Mouse (Mus musculus): ENCODE results near the gene Zic2. TPM values are rescaled to one million over a fixed set of nuclear protein-coding genes. Genes with fewer than 3 reads are reported as not detected.
A peak's percentile ranks its signal among the peaks of the same experiment; 100 is the strongest.

The Zic2 gene
- polyA plus RNA-seq, 1 experiment from 2014 or later = 7.3 TPM

DNA sequence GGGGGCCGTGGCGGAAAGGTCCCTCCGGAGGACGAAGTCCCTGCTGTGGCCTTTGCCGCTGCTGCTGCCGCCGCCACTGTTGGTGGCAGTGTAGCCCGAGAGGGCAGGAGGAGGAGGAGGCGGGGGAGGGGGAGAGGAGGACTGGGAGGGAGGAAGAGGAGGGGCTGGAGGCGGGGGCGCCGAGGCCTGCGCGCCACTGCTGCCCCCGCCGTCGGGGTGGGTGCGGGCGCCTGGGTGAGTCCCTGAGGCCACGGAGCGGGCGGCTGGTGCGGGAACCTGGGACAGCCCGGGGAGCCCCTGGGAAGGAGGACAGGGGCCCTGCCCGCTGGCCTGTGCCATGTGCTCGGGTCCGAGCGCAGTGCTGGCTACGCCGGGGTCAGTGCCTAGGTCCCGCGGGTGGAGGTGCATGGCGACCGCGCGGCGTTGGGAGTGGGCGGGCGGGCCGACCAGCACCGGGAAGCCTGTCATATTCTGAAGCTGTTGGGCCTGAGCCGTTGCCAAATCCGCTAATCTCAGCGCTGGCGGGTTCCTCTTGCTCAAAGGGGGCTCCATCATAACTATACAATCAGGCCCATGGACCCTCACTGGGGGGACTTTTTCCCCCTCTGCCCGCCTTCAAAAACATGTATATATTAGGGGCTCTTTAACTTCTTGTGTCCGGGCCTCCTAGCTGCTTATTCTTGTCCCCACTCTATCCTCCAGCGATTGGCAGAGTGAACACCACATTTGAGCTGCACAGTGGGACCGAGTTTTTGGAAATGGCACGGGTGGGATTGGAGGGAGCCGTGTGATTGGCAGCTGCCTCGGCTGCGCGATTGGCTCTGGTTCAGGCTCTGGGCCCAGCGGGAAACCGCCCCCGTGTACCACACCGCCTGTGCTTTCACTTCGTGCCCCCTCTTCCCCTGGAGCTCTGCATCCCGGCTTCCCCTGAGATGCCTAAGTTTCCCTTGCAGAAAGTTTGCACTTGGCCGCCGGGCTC lies 10.2 kb upstream of the Zic2 start, which contains the start of gene Zic5:
TSS of gene Zic5 (minus strand) at position 915 of the 979 bp plus-strand sequence.
- H3K4me1 ChIP-seq (ENCODE audit: control insufficient read depth, insufficient read depth, low read length) = peaks cover 7% of the 10 kb centered on the region; the same call in 1 of the 2 replicates
- H3K4me2 ChIP-seq (ENCODE audit: low read length) = peak within 1 kb of the TSS; percentile 77
- H3K27ac ChIP-seq (ENCODE audit: low read depth, low read length) = peak within 1 kb of the TSS; percentile 97
- peak within 1 kb of the TSS; percentile 62 for H3K4me3 ChIP-seq (ENCODE audit: low read depth, low read length)
- ATAC-seq (peak; percentile 79), DNase-seq (ENCODE audit: low spot score) (peak; percentile 91)
- peaks cover 37% of the 10 kb centered on the region for H3K27me3 ChIP-seq (replicated peaks; ENCODE audit: control insufficient read depth, insufficient read depth, low read length)
- H3K9me3 ChIP-seq (replicated peaks; ENCODE audit: control insufficient read depth, low read length) = no peaks in the 10 kb centered on the region
- peak within 1 kb of the TSS; percentile 91 for H3K9ac ChIP-seq (ENCODE audit: low read length)
- under 1% methylated on average over 46 of the region's 62 CpGs for WGBS
- H3K36me3 ChIP-seq (ENCODE audit: control insufficient read depth, insufficient read depth, low read length) = no peaks in the 10 kb centered on the region

DNA sequence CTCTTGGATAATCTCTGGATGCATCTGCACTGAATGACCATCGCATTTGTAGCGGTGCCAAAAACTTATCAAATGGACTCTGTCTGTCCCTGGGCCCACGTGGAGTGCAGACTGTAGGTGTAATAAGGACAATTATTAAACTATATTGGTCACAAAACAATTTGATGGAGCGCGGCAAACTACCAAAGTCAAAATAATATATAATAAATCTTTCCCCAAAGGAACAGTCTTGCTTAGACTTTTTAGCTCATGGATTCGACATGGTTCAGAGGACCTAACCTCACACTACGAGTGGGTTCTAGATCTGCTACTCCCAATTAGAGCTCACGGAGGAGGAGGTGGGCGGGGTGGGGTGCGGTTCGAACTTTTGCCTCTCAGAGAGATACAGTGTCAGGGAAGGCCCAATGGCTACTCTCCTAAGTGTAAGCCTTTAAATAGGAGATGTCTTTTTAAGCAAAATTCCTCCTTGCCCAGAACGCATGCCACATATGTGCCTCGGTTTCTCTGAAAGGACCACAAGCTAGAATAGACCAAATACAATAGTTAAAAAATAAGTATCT lies 9.2 kb upstream of the Zic2 start:
- no peaks in the 10 kb centered on the region for H3K36me3 ChIP-seq (ENCODE audit: control insufficient read depth, insufficient read depth, low read length)
- H3K27me3 ChIP-seq (replicated peaks; ENCODE audit: control insufficient read depth, insufficient read depth, low read length) = peaks cover 40% of the 10 kb centered on the region
- H3K4me2 ChIP-seq (ENCODE audit: low read length) = peak overlapping the region; percentile 77
- peaks cover 5% of the 10 kb centered on the region; the same call in 1 of the 2 replicates for H3K4me1 ChIP-seq (ENCODE audit: control insufficient read depth, insufficient read depth, low read length)
- peak overlapping the region; percentile 97 for H3K27ac ChIP-seq (ENCODE audit: low read depth, low read length)
- H3K9me3 ChIP-seq (replicated peaks; ENCODE audit: control insufficient read depth, low read length) = no peaks in the 10 kb centered on the region
- DNase-seq (ENCODE audit: low spot score) (peak; percentile 27), ATAC-seq (no peak)
- peak overlapping the region; percentile 62 for H3K4me3 ChIP-seq (ENCODE audit: low read depth, low read length)
- 29% methylated on average over 13 of the region's 13 CpGs for WGBS
- peak overlapping the region; percentile 55 for H3K9ac ChIP-seq (ENCODE audit: low read length)

DNA sequence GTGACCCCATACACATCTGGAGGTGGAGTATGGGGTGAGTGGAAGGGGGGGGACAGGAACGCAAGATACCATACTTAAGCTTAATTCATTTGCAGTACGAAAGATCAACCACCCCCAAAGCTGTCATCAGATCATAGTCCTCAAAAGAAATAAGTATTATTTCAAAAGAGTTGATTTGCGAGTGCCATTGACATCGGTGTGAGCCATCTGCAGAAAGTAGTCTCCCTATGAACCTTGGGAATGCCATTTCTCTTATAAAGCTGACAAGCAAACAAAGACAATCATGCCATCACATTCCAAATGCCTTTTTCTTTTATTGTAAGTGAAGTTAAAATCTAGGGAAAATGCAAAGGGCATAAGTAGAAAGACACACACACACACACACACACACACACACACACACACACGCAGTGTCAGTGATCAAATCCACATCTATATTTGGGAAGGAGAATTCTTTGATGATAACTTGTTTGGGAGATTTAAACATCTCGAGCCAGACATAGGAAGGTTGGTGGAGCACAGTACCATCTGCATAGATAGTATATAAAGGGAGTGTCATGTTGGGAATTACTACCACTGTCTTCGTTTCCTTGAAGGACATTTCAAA lies 8.4 kb upstream of the Zic2 start:
- Histone ChIP-seq H3K4me3 (ENCODE audit: low read depth, low read length) (no peak overlapping the region), H3K9me3 (replicated peaks; ENCODE audit: control insufficient read depth, low read length) (no peaks in the 10 kb centered on the region), H3K4me1 (ENCODE audit: control insufficient read depth, insufficient read depth, low read length) (peaks cover 5% of the 10 kb centered on the region; the same call in 1 of the 2 replicates), H3K9ac (ENCODE audit: low read length) (no peak overlapping the region), H3K27me3 (replicated peaks; ENCODE audit: control insufficient read depth, insufficient read depth, low read length) (peaks cover 40% of the 10 kb centered on the region), H3K36me3 (ENCODE audit: control insufficient read depth, insufficient read depth, low read length) (no peaks in the 10 kb centered on the region), H3K27ac (ENCODE audit: low read depth, low read length) (no peak overlapping the region), H3K4me2 (ENCODE audit: low read length) (peak overlapping the region; percentile 22; the same call in 1 of the 2 replicates)
- 56% methylated on average over 7 of the region's 7 CpGs for WGBS
- peak; percentile 11 for DNase-seq (ENCODE audit: low spot score)
- ATAC-seq = no peak

DNA sequence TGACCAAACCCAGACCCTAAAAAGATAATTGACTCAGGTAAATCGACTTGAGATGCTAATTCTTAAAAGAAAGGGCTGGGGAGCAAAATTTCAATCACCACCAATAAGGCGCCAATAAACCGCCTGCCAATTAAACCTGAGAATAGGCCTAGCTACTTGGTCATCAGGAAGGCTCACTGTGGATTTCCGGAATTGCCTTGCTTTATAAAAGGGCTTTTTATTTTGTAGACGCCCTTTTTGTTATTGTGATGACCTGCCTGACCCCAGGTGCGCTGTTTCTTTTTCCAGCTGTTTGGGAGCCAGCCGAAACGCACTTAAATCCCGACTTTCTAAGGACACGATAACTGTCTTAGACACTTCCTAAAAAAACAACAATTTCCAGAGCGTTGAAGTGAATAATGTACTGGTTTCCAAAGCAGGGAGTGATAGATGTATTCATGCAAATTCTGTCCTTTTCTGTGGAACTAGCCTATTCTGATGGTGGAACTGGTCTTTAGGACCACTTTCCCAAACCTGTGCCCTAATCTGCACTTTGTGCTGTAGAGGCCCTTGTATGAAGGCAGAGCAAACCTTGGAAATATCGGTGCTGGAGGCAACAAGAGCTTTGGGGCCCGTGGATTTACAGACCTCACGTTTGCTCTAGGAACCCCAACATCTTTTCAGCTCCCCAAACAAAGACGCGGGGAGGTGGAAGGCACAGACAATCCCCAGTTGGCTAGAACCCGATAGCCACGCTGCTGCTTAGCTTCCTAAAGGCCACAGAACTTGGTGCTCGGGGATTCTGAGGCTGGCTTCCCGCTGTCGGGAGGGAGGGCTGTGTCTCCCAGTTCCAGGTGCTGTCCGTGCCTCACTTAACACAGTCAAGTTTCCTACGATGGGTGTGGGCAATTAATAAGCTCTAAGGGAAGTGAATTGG lies 7.1 kb upstream of the Zic2 start:
- Histone ChIP-seq H3K4me3 (ENCODE audit: low read depth, low read length) (peak overlapping the region; percentile 9; the same call in 1 of the 2 replicates), H3K36me3 (ENCODE audit: control insufficient read depth, insufficient read depth, low read length) (no peaks in the 10 kb centered on the region), H3K9ac (ENCODE audit: low read length) (peak overlapping the region; percentile 60), H3K27ac (ENCODE audit: low read depth, low read length) (peak overlapping the region; percentile 73), H3K4me2 (ENCODE audit: low read length) (peak overlapping the region; percentile 49), H3K4me1 (ENCODE audit: control insufficient read depth, insufficient read depth, low read length) (peaks cover 5% of the 10 kb centered on the region; the same call in 1 of the 2 replicates), H3K9me3 (replicated peaks; ENCODE audit: control insufficient read depth, low read length) (no peaks in the 10 kb centered on the region), H3K27me3 (replicated peaks; ENCODE audit: control insufficient read depth, insufficient read depth, low read length) (peaks cover 42% of the 10 kb centered on the region)
- no peak for ATAC-seq
- DNase-seq (ENCODE audit: low spot score) = peak; percentile 43
- 17% methylated on average over 23 of the region's 23 CpGs for WGBS

DNA sequence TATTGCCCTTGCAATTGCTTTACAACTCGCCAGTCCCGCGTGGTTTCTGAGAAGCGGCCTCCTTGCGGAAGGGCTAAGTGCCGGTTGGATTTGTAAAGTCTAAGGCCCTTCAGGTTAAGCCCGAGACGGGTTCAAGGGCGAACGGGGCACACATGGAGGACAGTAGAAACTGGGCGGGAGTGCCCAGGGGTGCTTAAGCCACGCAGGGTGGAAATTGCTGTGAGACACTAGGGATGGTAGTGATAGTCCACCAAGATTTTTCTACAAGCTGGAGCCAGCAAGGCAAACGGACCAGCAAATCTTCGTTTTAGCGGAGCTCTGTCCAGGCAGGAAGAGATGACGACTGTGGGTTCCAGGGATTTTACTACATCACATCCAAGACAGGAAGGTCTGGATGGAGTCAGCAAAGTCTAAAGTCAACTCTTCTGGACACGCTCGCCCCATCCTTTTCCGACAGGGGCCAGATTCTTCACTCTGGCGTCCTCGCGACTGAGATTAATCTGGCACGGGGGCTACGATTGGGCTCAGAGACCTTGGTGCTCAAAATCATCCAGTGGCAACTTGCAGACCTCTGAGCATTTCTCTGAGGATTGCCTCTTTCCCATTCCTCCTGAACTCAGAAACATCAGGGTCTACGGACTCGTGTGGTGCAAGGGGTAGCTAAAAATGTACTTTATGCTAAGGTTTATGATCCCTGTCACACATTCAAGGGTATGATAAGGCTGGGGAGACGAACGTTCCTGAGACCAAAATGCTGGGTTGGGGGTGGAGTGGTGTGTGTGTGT lies 6.1 kb upstream of the Zic2 start:
- H3K27ac ChIP-seq (ENCODE audit: low read depth, low read length) = peak overlapping the region; percentile 73
- no peaks in the 10 kb centered on the region for H3K9me3 ChIP-seq (replicated peaks; ENCODE audit: control insufficient read depth, low read length)
- peak overlapping the region; percentile 9; the same call in 1 of the 2 replicates for H3K4me3 ChIP-seq (ENCODE audit: low read depth, low read length)
- H3K4me2 ChIP-seq (ENCODE audit: low read length) = peak overlapping the region; percentile 49
- H3K4me1 ChIP-seq (ENCODE audit: control insufficient read depth, insufficient read depth, low read length) = peaks cover 5% of the 10 kb centered on the region; the same call in 1 of the 2 replicates
- 13% methylated on average over 28 of the region's 28 CpGs for WGBS
- no peaks in the 10 kb centered on the region for H3K36me3 ChIP-seq (ENCODE audit: control insufficient read depth, insufficient read depth, low read length)
- ATAC-seq = no peak
- peak overlapping the region; percentile 60 for H3K9ac ChIP-seq (ENCODE audit: low read length)
- peak; percentile 39 for DNase-seq (ENCODE audit: low spot score)
- H3K27me3 ChIP-seq (replicated peaks; ENCODE audit: control insufficient read depth, insufficient read depth, low read length) = peaks cover 39% of the 10 kb centered on the region

DNA sequence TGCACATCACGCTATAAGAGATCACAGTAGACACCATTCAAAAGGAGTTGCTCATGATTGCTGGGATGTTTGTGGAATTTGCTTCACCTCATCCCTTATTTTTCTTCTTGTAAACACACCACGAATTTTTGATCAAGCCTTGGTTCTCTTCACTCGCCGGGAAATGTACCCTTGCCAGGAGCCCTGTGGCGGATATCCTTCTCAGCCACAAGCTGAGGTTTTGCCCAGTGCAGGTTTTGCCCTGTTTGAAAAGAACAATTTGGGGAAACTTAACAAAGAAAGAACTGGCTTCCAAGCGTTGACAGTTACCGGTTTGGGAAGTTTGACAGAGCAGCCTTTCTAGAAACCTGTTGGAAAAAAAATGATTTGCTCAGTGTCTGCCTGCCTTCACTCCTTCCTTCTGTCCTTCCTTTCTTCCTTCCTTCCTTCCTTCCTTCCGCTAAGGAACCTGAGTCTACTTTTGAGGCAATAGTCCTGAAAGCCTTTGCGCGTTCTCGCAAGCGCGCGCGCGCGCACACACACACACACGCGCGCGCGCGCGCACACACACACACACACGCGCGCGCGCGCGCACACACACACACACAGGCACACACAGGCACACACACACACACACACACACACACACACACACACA lies 3.7 kb upstream of the Zic2 start:
- peak overlapping the region; percentile 13 for H3K4me3 ChIP-seq (ENCODE audit: low read depth, low read length)
- WGBS = 7% methylated on average over 29 of the region's 31 CpGs

DNA sequence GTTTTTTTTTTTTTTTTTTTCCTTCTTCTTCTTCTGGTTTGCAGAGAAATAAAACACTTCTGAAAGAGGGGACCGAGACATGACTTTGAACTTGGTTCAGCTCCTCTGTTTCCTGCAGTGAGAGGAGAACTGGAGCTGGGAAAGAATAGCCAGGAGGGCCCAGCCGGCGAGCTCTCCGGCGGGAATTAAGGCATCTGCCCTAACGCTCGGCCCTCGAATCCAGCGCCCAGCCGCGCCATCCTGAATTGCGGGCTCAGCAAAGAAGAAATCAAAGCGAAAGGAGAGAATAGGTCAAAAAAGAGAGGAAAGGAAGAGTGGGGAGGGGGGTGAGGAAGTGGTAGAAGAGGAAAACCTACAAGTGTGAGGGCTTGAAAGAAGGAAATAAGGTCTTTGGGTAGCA lies 3.1 kb upstream of the Zic2 start:
- H3K4me3 ChIP-seq (ENCODE audit: low read depth, low read length) = peak overlapping the region; percentile 49
- H3K9ac ChIP-seq (ENCODE audit: low read length) = peak overlapping the region; percentile 65
- peak overlapping the region; percentile 73 for H3K4me2 ChIP-seq (ENCODE audit: low read length)
- no peaks in the 10 kb centered on the region for H3K36me3 ChIP-seq (ENCODE audit: control insufficient read depth, insufficient read depth, low read length)
- H3K27ac ChIP-seq (ENCODE audit: low read depth, low read length) = peak overlapping the region; percentile 99
- 4% methylated on average over 13 of the region's 13 CpGs for WGBS
- H3K4me1 ChIP-seq (ENCODE audit: control insufficient read depth, insufficient read depth, low read length) = peaks cover 3% of the 10 kb centered on the region; the same call in 1 of the 2 replicates
- ATAC-seq (no peak), DNase-seq (ENCODE audit: low spot score) (peak; percentile 54)
- H3K9me3 ChIP-seq (replicated peaks; ENCODE audit: control insufficient read depth, low read length) = no peaks in the 10 kb centered on the region
- H3K27me3 ChIP-seq (replicated peaks; ENCODE audit: control insufficient read depth, insufficient read depth, low read length) = peaks cover 21% of the 10 kb centered on the region

More for the DNA sequence above, 3.7 kb upstream of the Zic2 start:
- peak overlapping the region; percentile 73 for H3K4me2 ChIP-seq (ENCODE audit: low read length)
- H3K36me3 ChIP-seq (ENCODE audit: control insufficient read depth, insufficient read depth, low read length) = no peaks in the 10 kb centered on the region
- no peaks in the 10 kb centered on the region for H3K9me3 ChIP-seq (replicated peaks; ENCODE audit: control insufficient read depth, low read length)
- H3K27ac ChIP-seq (ENCODE audit: low read depth, low read length) = peak overlapping the region; percentile 99
- peak overlapping the region; percentile 65 for H3K9ac ChIP-seq (ENCODE audit: low read length)
- H3K27me3 ChIP-seq (replicated peaks; ENCODE audit: control insufficient read depth, insufficient read depth, low read length) = peaks cover 24% of the 10 kb centered on the region
- no peak for ATAC-seq
- DNase-seq (ENCODE audit: low spot score) = peak; percentile 42
- peaks cover 3% of the 10 kb centered on the region; the same call in 1 of the 2 replicates for H3K4me1 ChIP-seq (ENCODE audit: control insufficient read depth, insufficient read depth, low read length)
